Mouse (Mus musculus): ENCODE results near the gene P2rx3. TPM values are rescaled to one million over a fixed set of nuclear protein-coding genes. Genes with fewer than 3 reads are reported as not detected.

Gene P2rx3
- polyA plus RNA-seq, 1 experiment from 2014 or later, result 0.55 TPM

GRCm38 (mm10) chr2:85009212-85009611 is 28.1 kb downstream of the P2rx3 start:
- no peak overlapping the region for H3K4me2 ChIP-seq (ENCODE audit: low read depth, low read length)
- H3K4me3 ChIP-seq (ENCODE audit: low read depth, low read length), result no peak overlapping the region
- no peaks in the 10 kb centered on the region for H3K9me3 ChIP-seq (replicated peaks; ENCODE audit: control insufficient read depth, low read length)
- peaks cover 49% of the 10 kb centered on the region for H3K4me1 ChIP-seq (ENCODE audit: control insufficient read depth, low read depth, low read length)
- 49% methylated on average over 2 of the region's 2 CpGs for WGBS (ENCODE audit: insufficient replicate concordance)
- no peaks in the 10 kb centered on the region for H3K36me3 ChIP-seq (ENCODE audit: control insufficient read depth, insufficient read depth)
- H3K27me3 ChIP-seq (ENCODE audit: control insufficient read depth, insufficient read depth, low read depth, low read length), result no peaks in the 10 kb centered on the region; the same call in 1 of the 2 replicates
- ATAC-seq (ENCODE audit: low read depth), result no peak
- H3K9ac ChIP-seq (ENCODE audit: low read depth, low read length), result no peak overlapping the region
- H3K27ac ChIP-seq (ENCODE audit: low read length), result peak overlapping the region; percentile 23

- Histone ChIP-seq H3K9ac (ENCODE audit: low read depth, low read length) (no peak overlapping the region), H3K4me3 (ENCODE audit: low read depth, low read length) (no peak overlapping the region), H3K27ac (ENCODE audit: low read length) (no peak overlapping the region), H3K27me3 (ENCODE audit: control insufficient read depth, insufficient read depth, low read depth, low read length) (no peaks in the 10 kb centered on the region; the same call in 1 of the 2 replicates), H3K36me3 (ENCODE audit: control insufficient read depth, insufficient read depth) (no peaks in the 10 kb centered on the region), H3K9me3 (replicated peaks; ENCODE audit: control insufficient read depth, low read length) (no peaks in the 10 kb centered on the region), H3K4me1 (ENCODE audit: control insufficient read depth, low read depth, low read length) (peaks cover 35% of the 10 kb centered on the region), H3K4me2 (ENCODE audit: low read depth, low read length) (no peak overlapping the region)
- 7% methylated on average over 4 of the region's 4 CpGs for WGBS (ENCODE audit: insufficient replicate concordance)
- ATAC-seq (ENCODE audit: low read depth), result no peak
These were observed 29.5 kb downstream of the P2rx3 start for GRCm38 (mm10) chr2:85007729-85008128.

GRCm38 (mm10) chr2:85006600-85006999 is 30.7 kb downstream of the P2rx3 start:
- H3K27ac ChIP-seq (ENCODE audit: low read length), result no peak overlapping the region

GRCm38 (mm10) chr2:85004341-85004740 is 32.9 kb downstream of the P2rx3 start:
- Histone ChIP-seq H3K4me2 (ENCODE audit: low read depth, low read length) (no peak overlapping the region), H3K4me1 (ENCODE audit: control insufficient read depth, low read depth, low read length) (peaks cover 19% of the 10 kb centered on the region)
- WGBS (ENCODE audit: insufficient replicate concordance), result 62% methylated on average over 4 of the region's 4 CpGs

More at GRCm38 (mm10) chr2:85006600-85006999, 30.7 kb downstream of the P2rx3 start:
- 65% methylated on average over 7 of the region's 7 CpGs for WGBS (ENCODE audit: insufficient replicate concordance)
- H3K4me3 ChIP-seq (ENCODE audit: low read depth, low read length), result no peak overlapping the region
- peak; percentile 59; the same call in 1 of the 2 replicates for ATAC-seq (ENCODE audit: low read depth)
- H3K9me3 ChIP-seq (replicated peaks; ENCODE audit: control insufficient read depth, low read length), result no peaks in the 10 kb centered on the region
- H3K4me2 ChIP-seq (ENCODE audit: low read depth, low read length), result no peak overlapping the region
- no peaks in the 10 kb centered on the region for H3K36me3 ChIP-seq (ENCODE audit: control insufficient read depth, insufficient read depth)
- H3K27me3 ChIP-seq (ENCODE audit: control insufficient read depth, insufficient read depth, low read depth, low read length), result no peaks in the 10 kb centered on the region; the same call in 1 of the 2 replicates
- peaks cover 25% of the 10 kb centered on the region for H3K4me1 ChIP-seq (ENCODE audit: control insufficient read depth, low read depth, low read length)
- no peak overlapping the region for H3K9ac ChIP-seq (ENCODE audit: low read depth, low read length)

GRCm38 (mm10) chr2:85002575-85002974 is 34.7 kb downstream of the P2rx3 start:
- Histone ChIP-seq H3K36me3 (ENCODE audit: control insufficient read depth, insufficient read depth) (no peaks in the 10 kb centered on the region), H3K27me3 (ENCODE audit: control insufficient read depth, insufficient read depth, low read depth, low read length) (no peaks in the 10 kb centered on the region; the same call in 1 of the 2 replicates), H3K4me2 (ENCODE audit: low read depth, low read length) (no peak overlapping the region), H3K4me3 (ENCODE audit: low read depth, low read length) (no peak overlapping the region), H3K27ac (ENCODE audit: low read length) (no peak overlapping the region), H3K9me3 (replicated peaks; ENCODE audit: control insufficient read depth, low read length) (no peaks in the 10 kb centered on the region), H3K4me1 (ENCODE audit: control insufficient read depth, low read depth, low read length) (peaks cover 17% of the 10 kb centered on the region), H3K9ac (ENCODE audit: low read depth, low read length) (no peak overlapping the region)
- WGBS (ENCODE audit: insufficient replicate concordance), result 82% methylated on average over 8 of the region's 8 CpGs
- ATAC-seq (ENCODE audit: low read depth), result no peak

More at GRCm38 (mm10) chr2:85004341-85004740, 32.9 kb downstream of the P2rx3 start:
- no peak for ATAC-seq (ENCODE audit: low read depth)
- H3K4me3 ChIP-seq (ENCODE audit: low read depth, low read length), result no peak overlapping the region
- no peaks in the 10 kb centered on the region for H3K9me3 ChIP-seq (replicated peaks; ENCODE audit: control insufficient read depth, low read length)
- no peak overlapping the region for H3K9ac ChIP-seq (ENCODE audit: low read depth, low read length)
- H3K27me3 ChIP-seq (ENCODE audit: control insufficient read depth, insufficient read depth, low read depth, low read length), result no peaks in the 10 kb centered on the region; the same call in 1 of the 2 replicates
- no peak overlapping the region for H3K27ac ChIP-seq (ENCODE audit: low read length)
- H3K36me3 ChIP-seq (ENCODE audit: control insufficient read depth, insufficient read depth), result no peaks in the 10 kb centered on the region

- 66% methylated on average over 13 of the region's 13 CpGs for WGBS (ENCODE audit: insufficient replicate concordance)
- Histone ChIP-seq H3K4me2 (ENCODE audit: low read depth, low read length) (no peak overlapping the region), H3K36me3 (ENCODE audit: control insufficient read depth, insufficient read depth) (no peaks in the 10 kb centered on the region), H3K4me3 (ENCODE audit: low read depth, low read length) (no peak overlapping the region), H3K4me1 (ENCODE audit: control insufficient read depth, low read depth, low read length) (peaks cover 21% of the 10 kb centered on the region), H3K27ac (ENCODE audit: low read length) (no peak overlapping the region), H3K27me3 (ENCODE audit: control insufficient read depth, insufficient read depth, low read depth, low read length) (no peaks in the 10 kb centered on the region; the same call in 1 of the 2 replicates), H3K9ac (ENCODE audit: low read depth, low read length) (no peak overlapping the region), H3K9me3 (replicated peaks; ENCODE audit: control insufficient read depth, low read length) (no peaks in the 10 kb centered on the region)
- no peak for ATAC-seq (ENCODE audit: low read depth)
These were observed 35.8 kb downstream of the P2rx3 start for GRCm38 (mm10) chr2:85001497-85001896.

GRCm38 (mm10) chr2:84999486-85000181 is 37.6 kb downstream of the P2rx3 start:
- peak; percentile 52; the same call in 1 of the 2 replicates for ATAC-seq (ENCODE audit: low read depth)
- peaks cover 28% of the 10 kb centered on the region for H3K4me1 ChIP-seq (ENCODE audit: control insufficient read depth, low read depth, low read length)
- WGBS (ENCODE audit: insufficient replicate concordance), result 57% methylated on average over 3 of the region's 3 CpGs
- no peak overlapping the region for H3K4me2 ChIP-seq (ENCODE audit: low read depth, low read length)
- no peaks in the 10 kb centered on the region for H3K9me3 ChIP-seq (replicated peaks; ENCODE audit: control insufficient read depth, low read length)
- H3K27me3 ChIP-seq (ENCODE audit: control insufficient read depth, insufficient read depth, low read depth, low read length), result no peaks in the 10 kb centered on the region; the same call in 1 of the 2 replicates
- H3K36me3 ChIP-seq (ENCODE audit: control insufficient read depth, insufficient read depth), result no peaks in the 10 kb centered on the region
- H3K27ac ChIP-seq (ENCODE audit: low read length), result no peak overlapping the region
- no peak overlapping the region for H3K9ac ChIP-seq (ENCODE audit: low read depth, low read length)
- no peak overlapping the region for H3K4me3 ChIP-seq (ENCODE audit: low read depth, low read length)

- Histone ChIP-seq H3K4me3 (ENCODE audit: low read depth, low read length) (no peak overlapping the region), H3K4me2 (ENCODE audit: low read depth, low read length) (no peak overlapping the region), H3K36me3 (ENCODE audit: control insufficient read depth, insufficient read depth) (no peaks in the 10 kb centered on the region), H3K27ac (ENCODE audit: low read length) (peak overlapping the region; percentile 57), H3K9ac (ENCODE audit: low read depth, low read length) (no peak overlapping the region), H3K9me3 (replicated peaks; ENCODE audit: control insufficient read depth, low read length) (no peaks in the 10 kb centered on the region), H3K27me3 (ENCODE audit: control insufficient read depth, insufficient read depth, low read depth, low read length) (no peaks in the 10 kb centered on the region), H3K4me1 (ENCODE audit: control insufficient read depth, low read depth, low read length) (peaks cover 28% of the 10 kb centered on the region)
- 17% methylated on average over 2 of the region's 2 CpGs for WGBS (ENCODE audit: insufficient replicate concordance)
- ATAC-seq (ENCODE audit: low read depth), result peak; percentile 87
These were observed 40.9 kb downstream of the P2rx3 start for GRCm38 (mm10) chr2:84996376-84996775.

- H3K27me3 ChIP-seq (ENCODE audit: control insufficient read depth, insufficient read depth, low read depth, low read length), result no peaks in the 10 kb centered on the region
- whole genome bisulfite sequencing (ENCODE audit: insufficient replicate concordance), result 16% methylated on average over 1 of the region's 1 CpGs
- no peaks in the 10 kb centered on the region for H3K36me3 ChIP-seq (ENCODE audit: control insufficient read depth, insufficient read depth)
These were observed 49.3 kb downstream of the P2rx3 start, which contains the start of gene Prg3 for GRCm38 (mm10) chr2:84987930-84988329. Gene Prg3, plus strand, starts transcription at chr2:84988215.

More at GRCm38 (mm10) chr2:84987930-84988329, 49.3 kb downstream of the P2rx3 start, which contains the start of gene Prg3:
- Histone ChIP-seq H3K9me3 (replicated peaks; ENCODE audit: control insufficient read depth, low read length) (no peaks in the 10 kb centered on the region), H3K4me1 (ENCODE audit: control insufficient read depth, low read depth, low read length) (no peaks in the 10 kb centered on the region), H3K4me3 (ENCODE audit: low read depth, low read length) (no peak within 1 kb of the TSS), H3K27ac (ENCODE audit: low read length) (no peak within 1 kb of the TSS), H3K4me2 (ENCODE audit: low read depth, low read length) (no peak within 1 kb of the TSS), H3K9ac (ENCODE audit: low read depth, low read length) (no peak within 1 kb of the TSS)
- no peak for ATAC-seq (ENCODE audit: low read depth)
